In the genomic region with DNA sequence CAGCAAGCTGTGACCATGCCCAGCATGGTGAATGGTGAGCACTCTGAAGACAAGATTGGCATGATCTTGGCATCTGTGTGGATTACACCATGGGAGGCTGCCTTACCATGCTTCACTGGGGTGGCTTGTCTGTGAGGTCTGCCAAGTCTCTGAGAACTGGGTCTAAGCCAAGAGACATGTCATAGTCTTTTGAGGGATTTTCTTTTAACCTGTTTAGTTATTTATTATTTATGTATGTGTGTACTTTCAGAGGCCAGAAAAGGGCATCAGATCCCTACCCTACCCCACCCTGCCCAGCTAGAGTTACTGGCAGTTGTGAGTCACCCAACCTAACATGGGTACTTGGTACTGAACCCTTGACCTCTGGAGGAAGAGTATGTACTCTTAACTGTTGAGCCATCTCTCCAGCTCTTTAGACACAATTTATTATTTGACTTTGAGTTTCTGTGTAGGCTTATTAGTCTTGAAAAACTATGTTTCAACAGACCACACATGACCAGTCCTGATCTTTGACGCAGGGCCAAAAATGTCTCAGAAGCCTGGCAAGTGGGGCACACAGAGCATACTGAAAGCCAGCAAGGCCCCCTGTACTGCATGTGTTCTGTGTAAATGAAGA, we compare ENCODE assay signal across 10 mouse cellular contexts. TPM values are rescaled to one million over a fixed set of nuclear protein-coding genes. Genes with fewer than 3 reads are reported as not detected.
DNase-seq lines count a peak whose midpoint lies in the region; ATAC-seq and TF ChIP-seq lines count a peak whose summit lies in the region.
"Had no signal": no experiment of that assay in that cellular context is flagged by ENCODE, and none has a peak within 500 bp of the region (broad histone marks: within the 10 kb centered on the region; RNA-seq: fewer than 3 reads in every experiment).

No protein-coding gene starts in this region.

- no peak for TF ChIP-seq CTCF in midbrain, postnatal 0 days (IDR thresholded peaks at IDR 0.05)
- no peak for TF ChIP-seq CTCF in small intestine, adult 2 months (IDR thresholded peaks at IDR 0.05; ENCODE audit: extremely low read depth, insufficient read length, insufficient replicate concordance, low read depth, low read length)

- peak; percentile 62; the same call in 1 of the 2 replicates for ATAC-seq in midbrain, postnatal 0 days (ENCODE audit: low FRiP score)
- ATAC-seq in midbrain, embryonic 13.5 days, result no peak

- H3K4me3 ChIP-seq in heart, embryonic 10.5 days, result no peak overlapping the region
- H3K4me3 ChIP-seq in midbrain, postnatal 0 days (ENCODE audit: low read depth, low read length), result no peak overlapping the region
- H3K4me3 ChIP-seq in midbrain, embryonic 13.5 days (replicated peaks), result no peak overlapping the region
- H3K4me3 ChIP-seq in small intestine, adult 2 months (ENCODE audit: low read depth, low read length), result no peak overlapping the region
- H3K4me3 ChIP-seq: liver, embryonic 15.5 days had no signal

- H3K36me3 ChIP-seq in heart, embryonic 10.5 days, result peaks cover 1% of the 10 kb centered on the region
- H3K36me3 ChIP-seq in midbrain, postnatal 0 days (ENCODE audit: insufficient read depth, low read length), result no peaks in the 10 kb centered on the region
- H3K36me3 ChIP-seq in midbrain, embryonic 13.5 days, result no peaks in the 10 kb centered on the region
- no peaks in the 10 kb centered on the region for H3K36me3 ChIP-seq in small intestine, adult 2 months (ENCODE audit: control insufficient read depth, insufficient read depth, low read length)

- H3K4me1 ChIP-seq in heart, embryonic 10.5 days, result peaks cover 14% of the 10 kb centered on the region; the same call in 1 of the 2 replicates
- no peaks in the 10 kb centered on the region for H3K4me1 ChIP-seq in midbrain, postnatal 0 days (ENCODE audit: insufficient read depth, low read length)
- H3K4me1 ChIP-seq in midbrain, embryonic 13.5 days (replicated peaks), result no peaks in the 10 kb centered on the region
- H3K4me1 ChIP-seq in small intestine, adult 2 months (ENCODE audit: control insufficient read depth, insufficient read depth, insufficient read length, low read length), result peaks cover 18% of the 10 kb centered on the region; the same call in 1 of the 2 replicates
- H3K4me1 ChIP-seq: liver, embryonic 15.5 days had no signal

- no peak for TF ChIP-seq POLR2A in small intestine, adult 2 months (IDR thresholded peaks at IDR 0.05; ENCODE audit: low read depth, low read length)

- intact Hi-C loops in left cerebral cortex, postnatal 36 days (cut with DNase I), result no loop called here

- peak overlapping the region; percentile 42; the same call in 1 of the 2 replicates for H3K27ac ChIP-seq in heart, embryonic 10.5 days
- no peak overlapping the region for H3K27ac ChIP-seq in midbrain, postnatal 0 days (ENCODE audit: low read depth, low read length)
- H3K27ac ChIP-seq in midbrain, embryonic 13.5 days, result no peak overlapping the region
- peak overlapping the region; percentile 74 for H3K27ac ChIP-seq in small intestine, adult 2 months (ENCODE audit: insufficient read depth, low read depth, low read length)
- H3K27ac ChIP-seq: liver, embryonic 15.5 days had no signal

- no peak overlapping the region for H3K4me2 ChIP-seq in midbrain, postnatal 0 days (ENCODE audit: low read depth, low read length, poor library complexity, severe bottlenecking)
- H3K4me2 ChIP-seq in midbrain, embryonic 13.5 days (replicated peaks), result no peak overlapping the region
- H3K4me2 ChIP-seq: liver, embryonic 15.5 days had no signal

- no peaks in the 10 kb centered on the region for H3K27me3 ChIP-seq in heart, embryonic 10.5 days (ENCODE audit: insufficient read depth, poor library complexity, severe bottlenecking)
- H3K27me3 ChIP-seq in midbrain, postnatal 0 days (ENCODE audit: insufficient read depth, low read length), result no peaks in the 10 kb centered on the region
- H3K27me3 ChIP-seq in midbrain, embryonic 13.5 days, result no peaks in the 10 kb centered on the region
- H3K27me3 ChIP-seq in small intestine, adult 2 months (ENCODE audit: control insufficient read depth, insufficient read depth, low read length), result no peaks in the 10 kb centered on the region
- H3K27me3 ChIP-seq: liver, embryonic 15.5 days had no signal

- DNase-seq in heart, embryonic 10.5 days (ENCODE audit: low spot score), result no peak
- DNase-seq in heart, adult 18-20 months, result no peak
- peak; percentile 90 for DNase-seq in midbrain, postnatal 0 days (ENCODE audit: low spot score)
- peak; percentile 85 to 89 for DNase-seq in cerebellum, postnatal 10 days
- DNase-seq in thymus, postnatal 14 days, result no peak
- no peak for DNase-seq in left cerebral cortex, postnatal 36 days (ENCODE audit: low spot score in 2 of 2)
- DNase-seq: thymus, postnatal 25 days had no signal

- H3K9ac ChIP-seq in midbrain, postnatal 0 days (replicated peaks; ENCODE audit: low read length, poor library complexity, severe bottlenecking), result no peak overlapping the region
- H3K9ac ChIP-seq in midbrain, embryonic 13.5 days (replicated peaks), result no peak overlapping the region
- H3K9ac ChIP-seq: liver, embryonic 15.5 days had no signal

- 98% methylated on average over 1 of the region's 1 CpGs for WGBS in heart, embryonic 10.5 days
- 94% methylated on average over 1 of the region's 1 CpGs for WGBS in midbrain, postnatal 0 days
- 100% methylated on average over 1 of the region's 1 CpGs for WGBS in midbrain, embryonic 13.5 days
- WGBS in small intestine, adult 2 months, result 97% methylated on average over 1 of the region's 1 CpGs

- no peaks in the 10 kb centered on the region for H3K9me3 ChIP-seq in heart, embryonic 10.5 days
- no peaks in the 10 kb centered on the region for H3K9me3 ChIP-seq in midbrain, postnatal 0 days (ENCODE audit: low read length)
- H3K9me3 ChIP-seq in midbrain, embryonic 13.5 days, result 0 out of 2 replicates have a peak, but pooled peaks cover 2% of the 10 kb centered on the region
- H3K9me3 ChIP-seq: liver, embryonic 15.5 days had no signal

RNA-seq across cellular contexts. Expression of a gene that starts 40.3 kb away (rescaled TPM):
- 38.3 and 44.2 TPM in 2 replicates for polyA plus RNA-seq in heart, embryonic 10.5 days (2016; fragmentation: Nextera tagmentation; extraction: Ambion mirVana)
- 10 to 100 TPM; 11.0 to 13.3 TPM for total RNA-seq in heart, adult 18-20 months (2021)
- 11.3 and 11.8 TPM in 2 replicates for total RNA-seq in midbrain, postnatal 0 days (2014; rRNA removed)
- 5.1 and 5.6 TPM in 2 replicates for polyA plus RNA-seq in midbrain, postnatal 0 days (2015; fragmentation: Nextera tagmentation; extraction: Ambion mirVana)
- polyA plus RNA-seq in midbrain, embryonic 13.5 days (2015; fragmentation: Nextera tagmentation; extraction: Ambion mirVana), result 10.6 and 11.7 TPM in 2 replicates
- polyA plus RNA-seq in small intestine, adult 2 months (2012; rRNA removed), result 7.2 and 14.0 TPM in 2 replicates
- 10 to 100 TPM; 15.6 to 19.5 TPM for total RNA-seq in left cerebral cortex, postnatal 36 days (2021)

Comparison
In these comparisons a context has a peak if more than half of its experiments do, and no peak if none do; other contexts are left out.
1. DNase-seq: peak in midbrain, postnatal 0 days (single experiment) and cerebellum, postnatal 10 days (2 of 2); none in heart, embryonic 10.5 days (single experiment), heart, adult 18-20 months (0 of 2), thymus, postnatal 14 days (single experiment) and left cerebral cortex, postnatal 36 days (0 of 2).
2. H3K27ac ChIP-seq: peak in heart, embryonic 10.5 days (single experiment) and small intestine, adult 2 months (single experiment); none in midbrain, postnatal 0 days (single experiment) and midbrain, embryonic 13.5 days (single experiment).